Mouse (Mus musculus): ENCODE data around the gene F3.

Gene F3

DNA sequence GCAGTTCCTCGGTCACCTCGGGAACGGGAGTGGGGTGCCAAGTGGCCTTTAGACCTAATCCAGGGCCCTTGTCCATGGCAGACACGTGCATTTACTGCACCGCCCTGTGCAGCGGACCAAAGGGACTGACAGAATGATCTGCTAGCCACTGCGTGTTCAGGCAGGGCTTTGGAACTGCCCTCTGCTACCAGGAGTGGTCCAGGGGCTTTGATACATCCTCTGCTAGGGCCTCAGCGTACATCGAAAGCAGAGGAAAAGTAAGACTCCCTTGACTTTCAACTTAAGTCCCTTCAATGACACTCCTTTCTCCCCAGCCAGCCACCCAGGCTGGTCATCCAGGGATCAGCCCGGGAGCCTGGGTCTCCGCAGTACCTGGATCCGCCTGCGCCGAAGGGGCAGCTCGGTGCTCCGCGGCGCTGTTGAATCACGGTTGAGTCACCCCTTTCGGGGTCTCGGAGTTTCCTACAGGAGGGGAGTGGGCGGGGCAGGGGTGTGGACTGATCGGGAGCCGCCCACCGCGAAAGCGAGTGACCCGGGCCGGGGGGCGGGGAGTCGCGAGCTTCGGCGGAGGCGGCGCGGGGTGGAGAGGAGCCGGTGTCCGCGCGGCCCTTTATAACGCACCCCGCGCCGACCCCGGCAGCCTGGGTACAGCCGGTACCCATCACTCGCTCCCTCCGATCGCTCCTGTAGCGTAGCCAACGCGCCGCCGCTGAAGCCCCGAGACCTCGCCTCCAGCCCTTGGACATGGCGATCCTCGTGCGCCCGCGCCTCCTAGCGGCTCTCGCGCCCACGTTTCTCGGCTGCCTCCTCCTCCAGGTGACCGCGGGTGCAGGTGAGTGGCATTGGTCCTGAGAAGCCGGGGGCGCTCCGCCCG is at the start of gene F3:
Gene F3, plus strand, starts transcription at position 567 of the 874 bp plus-strand sequence.
- peak; percentile 76 for DNase-seq

GRCm38 (mm10) chr3:121678935-121679334 is 44.4 kb upstream of the F3 start:
- no peak for DNase-seq

- no peak for DNase-seq
These were observed 43.9 kb upstream of the F3 start for GRCm38 (mm10) chr3:121679443-121679842.

- no peak for DNase-seq
These were observed 43.1 kb upstream of the F3 start for GRCm38 (mm10) chr3:121680187-121680586.

DNA sequence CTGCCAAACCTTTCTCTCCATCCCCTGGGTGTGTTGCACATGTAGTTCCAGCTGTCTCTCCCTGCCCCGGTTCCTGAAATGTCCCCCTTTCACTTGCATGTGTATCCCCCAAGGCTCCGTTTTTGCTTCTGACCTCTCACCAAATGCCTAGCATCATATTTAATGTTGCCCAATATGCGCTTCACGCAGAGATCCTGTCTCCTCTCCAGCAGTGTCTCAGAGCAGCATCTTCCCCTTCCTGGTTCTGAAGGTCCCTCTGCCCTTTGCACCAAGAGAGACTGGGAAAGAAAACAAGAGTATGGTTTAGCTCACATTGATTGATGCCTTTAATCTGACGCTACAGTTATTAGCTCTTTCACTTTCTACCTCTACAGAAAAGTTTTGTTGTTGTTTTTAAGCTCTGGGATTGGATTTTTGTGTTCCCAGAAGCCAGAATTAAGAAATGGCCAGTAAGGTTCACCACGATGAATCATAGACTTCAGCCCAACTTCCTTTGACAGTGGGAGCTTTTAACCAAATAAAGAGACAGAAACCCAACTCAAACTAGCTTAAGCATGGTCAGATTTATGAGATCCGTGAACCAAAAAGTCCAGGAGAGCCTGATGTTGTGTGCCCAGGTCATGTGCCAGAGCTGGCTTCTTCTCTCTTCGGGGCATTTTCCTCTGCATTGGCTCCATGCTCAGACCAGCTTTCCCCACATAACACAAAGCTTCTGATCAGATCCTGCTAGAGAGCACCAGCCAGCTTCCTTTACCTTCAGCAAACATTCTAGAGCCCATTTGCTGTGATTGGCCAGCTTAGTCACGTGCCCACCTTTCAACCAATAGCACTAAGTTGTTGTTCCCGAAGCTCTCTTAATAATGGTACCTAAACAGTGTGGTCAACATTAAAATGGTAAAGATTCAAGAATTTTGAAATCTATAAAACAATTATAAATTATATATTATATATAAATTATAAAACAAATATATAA is 40.6 kb upstream of the F3 start:
- no peak for DNase-seq

GRCm38 (mm10) chr3:121684552-121684951 is 38.8 kb upstream of the F3 start:
- no peak for DNase-seq

DNA sequence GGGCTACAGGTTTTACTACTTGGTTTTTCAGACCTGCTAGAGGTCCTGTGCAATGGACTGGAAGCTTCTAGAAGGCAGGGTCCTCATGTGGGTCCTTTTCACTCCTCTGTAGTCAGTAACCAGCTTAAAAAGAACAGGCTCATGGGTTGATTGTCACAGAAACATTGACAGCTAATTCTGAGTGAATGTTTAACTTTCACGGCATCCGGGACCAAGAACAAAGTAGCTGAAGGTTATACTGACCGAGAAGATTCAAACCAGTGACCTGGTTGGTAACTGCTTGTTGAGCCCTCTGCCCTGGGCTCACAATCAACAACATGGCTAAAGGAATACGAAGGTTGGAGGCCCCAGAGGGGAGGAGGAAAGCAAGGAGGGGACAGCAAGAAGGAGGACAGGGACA is 38.4 kb upstream of the F3 start:
- no peak for DNase-seq

DNA sequence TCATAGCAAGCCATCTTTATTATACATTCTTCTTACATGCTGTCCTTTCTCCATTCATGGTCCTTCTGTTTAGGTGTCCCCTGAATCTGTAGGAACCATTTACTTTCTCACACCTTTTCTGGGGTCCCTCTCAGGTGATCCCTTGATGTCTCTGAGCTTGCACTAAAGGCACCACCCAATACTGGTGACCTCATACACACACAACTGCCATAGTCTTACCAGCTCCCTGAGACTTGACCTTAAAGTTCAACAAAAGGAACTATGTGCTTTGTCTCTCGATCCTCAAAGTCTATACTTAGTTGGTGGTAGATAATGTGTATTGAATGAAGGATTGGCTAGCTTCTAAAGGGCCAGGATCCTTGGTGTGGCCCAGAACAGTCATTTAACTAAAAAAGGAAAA is 37.4 kb upstream of the F3 start:
- no peak for DNase-seq

DNA sequence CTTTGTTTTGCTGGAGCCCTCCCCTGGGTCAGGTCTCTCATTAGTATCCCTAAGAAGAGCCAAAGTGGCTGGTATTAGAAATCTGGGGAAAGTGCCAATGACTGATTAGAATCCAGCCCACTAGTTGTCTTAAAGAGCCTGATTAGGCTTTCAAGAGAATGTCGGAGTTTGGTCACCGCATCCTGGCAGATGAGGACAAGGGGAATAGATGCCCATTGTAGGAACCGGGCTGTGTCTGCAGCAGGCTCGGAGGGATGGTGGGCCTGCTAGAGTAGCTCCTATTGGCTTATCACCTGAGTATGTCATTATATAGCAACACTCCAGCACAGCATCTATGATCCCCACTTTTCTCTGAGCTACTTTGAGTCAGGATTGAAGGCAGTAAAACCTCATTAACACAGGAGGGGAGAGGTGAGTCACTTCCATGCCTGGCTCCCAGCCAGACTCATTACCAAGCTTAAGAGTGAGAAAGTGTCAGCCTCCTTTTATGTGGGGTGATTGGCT is 36.9 kb upstream of the F3 start:
- no peak for DNase-seq

- DNase-seq = no peak
These were observed 35.6 kb upstream of the F3 start for GRCm38 (mm10) chr3:121687741-121688140.

DNA sequence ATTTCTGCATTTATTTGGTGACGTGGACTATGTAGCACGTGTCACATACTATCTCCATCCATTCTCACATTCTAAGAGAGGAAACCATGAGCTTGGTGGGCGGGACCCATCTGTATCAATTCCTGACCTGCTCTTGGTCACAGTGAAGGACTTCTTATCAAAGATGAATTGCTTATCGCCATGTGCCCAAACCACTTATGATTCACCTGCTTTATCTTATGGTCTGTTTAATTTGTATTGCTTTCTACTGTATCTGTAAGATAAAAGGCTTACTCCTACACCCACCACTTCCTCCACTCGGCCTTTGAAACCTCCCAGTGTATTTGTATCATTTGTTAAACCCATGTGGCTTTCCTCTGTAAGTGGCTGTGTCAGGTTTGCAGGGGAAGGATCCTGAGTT is 34.3 kb upstream of the F3 start:
- peak; percentile 21 for DNase-seq

GRCm38 (mm10) chr3:121689697-121690096 is 33.6 kb upstream of the F3 start:
- DNase-seq = no peak

DNA sequence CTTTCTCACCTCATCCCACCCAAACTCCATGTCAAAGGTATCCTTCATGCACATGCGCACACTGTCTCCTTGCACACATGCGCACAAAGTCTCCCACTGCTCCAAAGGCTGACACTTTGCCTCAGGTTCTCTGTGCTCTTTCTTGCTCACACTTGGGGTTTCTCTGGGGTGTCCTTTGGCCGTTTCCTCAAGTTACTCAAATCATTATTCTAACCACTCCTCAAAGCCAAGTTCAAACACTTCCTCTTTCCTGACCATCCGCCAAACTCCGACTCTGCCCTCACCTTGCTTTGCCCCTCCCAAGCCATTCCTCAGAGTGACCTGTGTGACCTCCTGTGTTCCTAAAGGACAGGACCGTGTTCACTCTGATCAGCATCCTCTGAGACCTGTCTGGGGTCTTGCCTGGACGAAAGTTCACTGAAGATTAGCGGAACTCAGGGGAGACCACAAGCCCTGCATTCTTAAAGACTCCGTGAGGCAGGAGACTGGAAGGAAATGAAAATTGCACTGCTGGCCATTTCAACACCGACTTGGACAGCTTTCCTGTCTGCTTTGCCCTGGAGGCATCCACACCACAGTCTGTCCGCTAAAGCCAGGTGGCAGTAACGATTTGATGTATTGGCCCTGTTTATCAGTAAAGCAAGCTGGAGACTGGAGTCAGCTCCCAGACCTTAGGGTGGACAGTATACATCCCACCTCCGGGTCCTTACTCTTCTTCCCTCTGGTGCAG is 30.2 kb upstream of the F3 start:
- DNase-seq = no peak

DNA sequence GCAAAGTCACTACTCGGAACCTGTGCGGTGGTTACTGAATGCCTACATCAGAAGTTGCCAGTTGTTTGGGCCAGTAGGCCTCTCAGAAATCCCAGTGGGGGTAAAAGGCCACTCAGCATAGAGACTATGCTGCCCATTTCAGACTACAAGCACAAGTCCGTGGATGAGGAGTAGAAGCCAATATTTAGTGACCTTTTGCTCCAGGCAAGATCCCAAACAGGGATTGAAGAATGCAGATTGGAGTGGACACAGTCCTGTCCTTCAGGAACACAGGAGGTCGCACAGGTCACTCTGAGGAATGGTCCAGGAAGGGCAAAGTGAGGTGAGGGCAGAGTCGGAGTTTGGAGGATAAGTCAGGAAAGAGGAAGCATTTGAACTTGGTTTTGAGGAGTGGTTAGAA is 29.6 kb upstream of the F3 start:
- no peak for DNase-seq

DNA sequence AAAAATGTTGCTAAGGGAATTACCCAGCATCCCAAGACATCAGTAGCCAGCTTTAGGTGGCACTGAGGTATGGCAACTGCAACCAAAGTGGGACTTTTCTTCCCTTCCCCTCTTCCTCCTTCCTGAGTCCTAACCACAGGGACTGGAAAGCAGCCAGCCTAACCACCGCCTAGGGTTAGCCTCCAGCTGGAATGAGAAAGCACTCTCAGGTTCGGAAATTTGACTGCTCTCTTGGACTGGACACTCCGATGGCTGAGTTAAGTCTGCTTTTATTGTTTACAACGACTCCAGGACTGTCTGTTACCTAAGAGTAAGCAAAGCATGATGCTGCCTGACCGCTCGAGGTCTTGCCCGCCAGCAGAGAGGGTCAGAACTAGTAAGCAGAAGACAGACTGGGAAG is 26.2 kb upstream of the F3 start:
- no peak for DNase-seq

- no peak for DNase-seq
These were observed 23.9 kb upstream of the F3 start for GRCm38 (mm10) chr3:121699401-121699800.

DNA sequence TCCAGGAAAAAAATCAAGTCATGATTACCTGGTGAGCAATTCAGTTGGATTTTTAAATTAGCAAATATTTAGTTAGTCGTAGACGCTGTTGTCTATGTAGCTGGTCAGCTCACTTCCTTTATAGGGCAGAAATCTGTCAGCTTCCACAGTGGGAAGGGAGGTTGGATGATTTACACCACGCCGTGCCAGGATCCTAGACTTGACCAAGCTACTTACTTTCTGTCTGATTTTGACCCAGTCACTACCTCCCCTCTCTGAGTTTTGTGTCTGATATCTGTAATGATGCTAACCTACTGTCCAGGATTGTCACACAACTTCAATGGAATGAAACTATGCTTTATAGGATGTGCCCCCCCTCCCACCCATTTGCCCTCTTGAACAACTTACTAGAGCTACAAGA is 23.5 kb upstream of the F3 start:
- DNase-seq = no peak

DNA sequence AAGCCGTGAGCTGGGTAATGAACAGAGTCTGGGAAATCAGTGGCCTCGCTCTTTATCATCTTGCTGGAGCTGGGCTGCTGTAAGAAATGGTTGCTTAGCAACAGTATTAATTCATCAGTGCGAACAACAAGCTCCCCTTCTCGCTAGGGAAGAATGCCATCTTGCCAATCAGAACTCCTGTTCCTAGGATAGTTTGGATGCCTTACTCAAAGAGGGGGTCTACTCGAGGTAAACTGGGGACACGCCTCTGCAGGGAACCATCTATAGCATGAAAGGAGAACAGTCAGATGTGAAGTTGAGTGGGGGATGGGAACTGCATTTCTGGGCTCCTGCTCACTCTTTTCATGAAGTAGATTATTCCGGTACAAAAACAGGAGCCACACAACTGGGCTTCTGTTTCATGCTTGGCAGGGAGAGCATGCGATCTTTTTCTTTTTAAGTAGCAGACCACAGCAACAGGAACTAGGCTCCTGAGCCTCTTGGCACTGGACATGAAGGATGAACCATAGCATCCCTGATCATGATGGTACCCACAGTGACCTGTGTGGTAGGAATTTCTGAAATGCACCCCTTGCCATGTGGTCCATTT is 22.9 kb upstream of the F3 start:
- no peak for DNase-seq

DNA sequence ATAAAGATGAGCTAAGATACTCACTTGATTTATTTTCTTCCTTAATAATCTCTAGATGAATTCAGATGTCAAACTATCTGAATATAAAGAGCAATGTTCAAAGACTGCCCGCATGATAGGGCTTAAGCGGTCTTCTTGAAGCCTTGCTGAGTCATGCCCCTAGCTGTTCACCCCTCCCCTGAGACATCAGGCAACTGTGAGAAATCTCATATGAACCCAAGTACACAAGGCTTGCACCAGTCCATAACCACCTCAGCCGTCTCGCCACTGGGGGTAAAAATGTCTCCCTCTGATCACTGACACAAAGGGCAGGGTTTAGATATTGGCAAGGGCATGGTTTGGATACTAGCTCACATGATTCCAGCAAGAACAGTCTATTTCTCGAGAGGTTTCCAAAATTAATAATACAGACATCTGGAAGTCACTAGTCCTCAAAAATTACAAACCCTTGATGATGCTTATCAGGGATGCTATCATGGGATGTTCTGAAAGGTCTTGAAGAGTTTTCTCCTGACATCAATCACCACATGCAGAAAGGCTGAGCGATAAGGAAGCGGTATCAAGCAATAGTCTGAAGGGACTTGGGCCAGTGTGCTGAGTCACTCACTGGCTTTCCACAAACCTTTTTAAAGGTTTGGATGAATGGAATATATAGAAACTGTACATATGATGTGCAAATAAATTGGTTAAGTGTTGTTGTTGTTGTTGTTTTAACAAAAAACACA is 20.0 kb upstream of the F3 start:
- no peak for DNase-seq

- DNase-seq = no peak
These were observed 19.5 kb upstream of the F3 start for GRCm38 (mm10) chr3:121703880-121704243.

GRCm38 (mm10) chr3:121706087-121706486 is 17.2 kb upstream of the F3 start:
- no peak for DNase-seq

- DNase-seq = no peak
These were observed 16.2 kb upstream of the F3 start for GRCm38 (mm10) chr3:121707106-121707505.
